Mouse (Mus musculus) limb, embryonic 11.5 days (tissue): ENCODE results near the gene Rhd. TPM values are rescaled to one million over a fixed set of nuclear protein-coding genes. Genes with fewer than 3 reads are reported as not detected.
"Not testable (repeated sequence)": the region's sequence is repeated elsewhere in the genome, so short reads cannot be mapped to it uniquely, and the experiment has no call there.

Source experiments
- ATAC-seq: fragments of 200-750 bp; cut with Nextera tagmentation; 2 replicates; pipeline ENCODE4 v1.8.0; 2017; ENCODE audit warnings: low read depth; ENCODE audit not compliant: insufficient number of reproducible peaks, low FRiP score, low TSS enrichment
- DNase-seq: peaks from one replicate; pipeline ENCODE4 v3.0.0-alpha.2; 2015; ENCODE audit warnings: low spot score
- H3K27ac ChIP-seq: fragments of 300-500 bp; sonication (generic); replicated peaks from 2 replicates; pipeline ENCODE4 v1.5.1; 2014; ENCODE audit warnings: low read depth, mild to moderate bottlenecking, low read length
- H3K27me3 ChIP-seq: fragments of 300-500 bp; sonication (generic); 2 replicates; pipeline ENCODE4 v1.6.1; 2014; ENCODE audit warnings: mild to moderate bottlenecking, low read length, mixed read lengths; ENCODE audit not compliant: control insufficient read depth, insufficient read depth
- H3K36me3 ChIP-seq: fragments of 300-500 bp; sonication (generic); 2 replicates; pipeline ENCODE4 v1.6.1; 2014; ENCODE audit warnings: mild to moderate bottlenecking, low read length, moderate library complexity, mixed read lengths; ENCODE audit not compliant: control insufficient read depth, insufficient read depth
- H3K4me1 ChIP-seq: fragments of 300-500 bp; sonication (generic); 2 replicates; pipeline ENCODE4 v1.6.1; 2014; ENCODE audit warnings: low read length, mixed read lengths; ENCODE audit not compliant: control insufficient read depth, insufficient read depth
- H3K4me2 ChIP-seq: fragments of 300-500 bp; sonication (generic); 2 replicates; pipeline ENCODE4 v1.6.1; 2014; ENCODE audit warnings: low read depth, mild to moderate bottlenecking, moderate library complexity; ENCODE audit not compliant: severe bottlenecking
- H3K4me3 ChIP-seq: fragments of 300-500 bp; sonication (generic); 2 replicates; pipeline ENCODE4 v1.5.1; 2014; ENCODE audit warnings: low read depth, low read length
- H3K9ac ChIP-seq: fragments of 300-500 bp; sonication (generic); 2 replicates; pipeline ENCODE4 v1.6.1; 2014; ENCODE audit warnings: mild to moderate bottlenecking, low read length
- H3K9me3 ChIP-seq: fragments of 300-500 bp; sonication (generic); 2 replicates; pipeline ENCODE4 v1.6.1; 2016; ENCODE audit warnings: low read length; ENCODE audit not compliant: control insufficient read depth
- WGBS: fragments of 180-500 bp; shearing (Covaris S2); extraction: QIAGEN DNeasy Blood & Tissue Kit; methylation state at CpG from one replicate; pipeline ENCODE4 v1.1.7; 2014; 5-methylcytosine and 5-hydroxymethylcytosine counted together
- polyA plus RNA-seq: library from polyadenylated mRNA; unstranded; fragments of >200 nt; fragmentation: Nextera tagmentation; extraction: Ambion mirVana; gene quantifications from 2 replicates; pipeline ENCODE4 v1.2.1, GENCODE M21; 2014

The Rhd gene
- polyA plus RNA-seq, 1 experiment from 2014 or later: 14.8 TPM

DNA sequence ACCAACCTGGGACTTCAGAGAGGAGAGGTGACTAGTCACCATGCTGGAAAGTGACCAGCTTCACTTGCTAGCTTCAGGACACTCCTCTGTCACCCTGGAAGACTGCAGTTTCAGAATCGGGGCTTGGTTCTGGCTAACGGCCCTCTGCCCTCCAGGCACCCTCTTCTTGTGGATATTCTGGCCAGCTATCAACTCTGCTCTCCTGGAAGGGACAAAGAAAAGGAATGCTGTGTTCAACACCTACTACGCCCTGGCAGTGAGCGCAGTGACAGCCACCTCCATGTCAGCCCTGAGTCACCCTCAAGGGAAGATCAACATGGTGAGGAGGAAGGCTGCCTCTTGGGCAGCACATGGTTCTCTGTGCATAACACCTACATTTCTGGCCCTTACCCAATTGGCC lies 20.0 kb downstream of the Rhd start:
- Histone ChIP-seq H3K36me3 (no peaks in the 10 kb centered on the region; the same call in 1 of the 2 replicates), H3K27me3 (no peaks in the 10 kb centered on the region), H3K27ac (no peak overlapping the region), H3K9ac (no peak overlapping the region), H3K4me2 (no peak overlapping the region), H3K4me1 (no peaks in the 10 kb centered on the region), H3K9me3 (no peaks in the 10 kb centered on the region), H3K4me3 (no peak overlapping the region)
- 90% methylated on average over 4 of the region's 4 CpGs for WGBS
- ATAC-seq: no peak
- no peak for DNase-seq

DNA sequence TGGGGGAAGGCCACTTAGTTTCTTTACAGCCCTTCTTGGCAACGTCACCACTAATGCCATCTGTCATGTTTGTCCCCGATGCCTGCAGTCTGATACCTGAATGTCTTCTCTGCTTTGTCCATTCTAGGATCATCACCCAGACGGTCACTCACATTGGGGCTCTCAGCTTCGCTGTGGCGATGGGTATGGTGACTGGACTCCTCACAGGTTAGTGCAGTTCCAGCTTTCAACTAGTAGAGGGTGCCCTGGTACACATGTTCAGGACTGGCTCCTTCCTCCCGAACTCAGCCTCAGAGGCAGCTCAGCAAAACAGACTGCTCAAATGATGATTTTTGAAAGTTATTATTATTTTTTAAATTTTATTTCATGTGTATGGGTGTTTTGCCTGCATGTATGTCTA lies 27.8 kb downstream of the Rhd start:
- Histone ChIP-seq H3K4me1 (no peaks in the 10 kb centered on the region), H3K4me3 (no peak overlapping the region), H3K9ac (no peak overlapping the region), H3K9me3 (no peaks in the 10 kb centered on the region), H3K4me2 (no peak overlapping the region), H3K27me3 (no peaks in the 10 kb centered on the region), H3K27ac (no peak overlapping the region), H3K36me3 (peaks cover 7% of the 10 kb centered on the region)
- ATAC-seq (no peak), DNase-seq (no peak)
- 81% methylated on average over 6 of the region's 6 CpGs for WGBS

DNA sequence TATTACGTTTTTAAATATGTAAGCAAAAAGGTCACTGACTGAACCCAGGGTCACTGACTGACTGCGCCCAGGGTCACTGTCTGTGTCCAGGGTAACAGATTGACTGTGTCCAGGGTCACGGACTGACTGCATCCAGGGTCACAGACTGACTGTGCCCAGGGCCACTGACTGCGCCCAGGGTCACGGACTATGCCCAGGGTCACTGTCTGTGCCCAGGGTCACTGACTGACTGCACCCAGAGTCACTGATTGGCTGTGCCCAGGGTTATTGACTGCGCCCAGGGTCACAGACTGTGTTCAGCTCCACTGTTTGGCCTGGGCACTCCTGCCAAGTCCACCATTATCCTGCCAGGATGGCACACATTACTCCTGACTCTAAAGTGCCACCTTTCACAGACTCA lies 32.9 kb downstream of the Rhd start:
- 93% methylated on average over 6 of the region's 6 CpGs for WGBS
- no peak overlapping the region for H3K4me3 ChIP-seq
- H3K4me2 ChIP-seq: no peak overlapping the region
- H3K9me3 ChIP-seq: no peaks in the 10 kb centered on the region
- H3K27me3 ChIP-seq: no peaks in the 10 kb centered on the region
- H3K9ac ChIP-seq: no peak overlapping the region
- ATAC-seq (no peak), DNase-seq (no peak)
- peaks cover 28% of the 10 kb centered on the region for H3K36me3 ChIP-seq
- no peak overlapping the region for H3K27ac ChIP-seq
- H3K4me1 ChIP-seq: no peaks in the 10 kb centered on the region

DNA sequence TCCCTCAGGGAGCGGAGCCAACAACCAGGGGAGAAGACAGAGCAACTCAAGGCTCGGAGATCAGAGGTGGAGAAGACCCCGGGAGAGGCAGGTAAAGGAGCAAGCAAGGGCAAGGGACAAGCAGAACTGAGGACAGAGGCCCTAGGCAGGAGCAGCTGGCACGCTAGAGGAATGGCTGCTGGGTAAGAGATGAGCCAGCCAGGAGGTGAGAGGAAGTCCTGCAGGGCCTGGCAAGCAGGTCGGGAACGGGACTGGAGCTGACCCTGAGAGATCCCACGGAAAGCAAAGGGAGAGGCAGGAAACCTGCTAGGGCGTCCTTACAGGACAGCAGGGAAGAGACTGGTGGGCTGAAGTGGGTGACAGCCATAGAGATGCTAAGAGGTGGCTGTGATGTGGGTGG lies 36.8 kb downstream of the Rhd start:
- Histone ChIP-seq H3K4me2 (no peak overlapping the region), H3K9me3 (no peaks in the 10 kb centered on the region), H3K27ac (no peak overlapping the region), H3K4me3 (no peak overlapping the region), H3K27me3 (no peaks in the 10 kb centered on the region), H3K4me1 (no peaks in the 10 kb centered on the region), H3K36me3 (peaks cover 50% of the 10 kb centered on the region), H3K9ac (no peak overlapping the region)
- WGBS: 88% methylated on average over 8 of the region's 8 CpGs
- DNase-seq (no peak), ATAC-seq (no peak)

DNA sequence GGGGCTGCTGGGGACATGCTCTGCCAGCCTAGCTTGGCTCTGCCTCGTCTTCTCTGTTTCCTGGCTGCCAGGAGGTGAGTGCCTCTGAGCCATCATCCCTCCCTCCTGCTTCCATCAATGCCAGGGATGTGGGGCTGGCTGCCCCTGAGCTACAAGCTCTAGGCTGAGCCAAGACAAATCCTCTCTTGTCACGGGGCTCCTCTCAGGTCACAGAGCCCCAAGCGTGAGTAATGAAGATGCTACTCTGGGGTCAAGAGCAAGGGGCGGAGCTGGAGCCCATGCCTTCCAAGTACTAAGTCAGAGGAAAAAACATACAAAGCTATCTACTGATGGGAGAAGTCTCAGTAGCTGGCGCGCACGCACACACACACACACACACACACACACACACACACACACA lies 38.7 kb downstream of the Rhd start:
- no peak for ATAC-seq
- no peak overlapping the region for H3K4me2 ChIP-seq
- H3K9ac ChIP-seq: no peak overlapping the region
- no peaks in the 10 kb centered on the region for H3K9me3 ChIP-seq
- DNase-seq: no peak
- H3K36me3 ChIP-seq: peaks cover 44% of the 10 kb centered on the region
- no peak overlapping the region for H3K27ac ChIP-seq
- 91% methylated on average over 7 of the region's 7 CpGs for WGBS
- H3K4me3 ChIP-seq: no peak overlapping the region
- H3K4me1 ChIP-seq: no peaks in the 10 kb centered on the region
- no peaks in the 10 kb centered on the region for H3K27me3 ChIP-seq

DNA sequence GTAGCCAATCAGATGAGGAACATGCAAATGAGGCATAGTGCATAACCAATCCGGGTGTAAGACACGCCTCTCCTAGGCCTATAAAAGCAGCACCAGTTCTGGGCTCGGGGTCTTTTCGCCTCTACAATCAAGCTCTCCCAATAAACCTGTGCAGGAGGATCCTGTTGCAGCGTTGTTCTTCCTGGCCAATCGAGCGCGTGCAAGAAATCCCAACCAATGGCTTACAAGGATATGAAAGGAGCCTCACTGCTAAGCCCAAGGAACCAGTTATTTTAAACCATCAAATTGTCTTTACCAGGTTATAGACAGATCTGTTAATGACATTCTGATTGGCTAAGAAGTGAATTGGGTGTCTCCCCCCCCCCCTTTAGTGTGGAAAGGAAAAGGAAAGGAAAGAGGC lies 47.1 kb downstream of the Rhd start:
- DNase-seq, H3K4me2 ChIP-seq, H3K9me3 ChIP-seq, H3K4me1 ChIP-seq, H3K27ac ChIP-seq, H3K9ac ChIP-seq, ATAC-seq, H3K27me3 ChIP-seq, H3K4me3 ChIP-seq: not testable (repeated sequence)
- 94% methylated on average over 6 of the region's 8 CpGs for WGBS
- H3K36me3 ChIP-seq: peaks cover 14% of the 10 kb centered on the region; the same call in 1 of the 2 replicates

DNA sequence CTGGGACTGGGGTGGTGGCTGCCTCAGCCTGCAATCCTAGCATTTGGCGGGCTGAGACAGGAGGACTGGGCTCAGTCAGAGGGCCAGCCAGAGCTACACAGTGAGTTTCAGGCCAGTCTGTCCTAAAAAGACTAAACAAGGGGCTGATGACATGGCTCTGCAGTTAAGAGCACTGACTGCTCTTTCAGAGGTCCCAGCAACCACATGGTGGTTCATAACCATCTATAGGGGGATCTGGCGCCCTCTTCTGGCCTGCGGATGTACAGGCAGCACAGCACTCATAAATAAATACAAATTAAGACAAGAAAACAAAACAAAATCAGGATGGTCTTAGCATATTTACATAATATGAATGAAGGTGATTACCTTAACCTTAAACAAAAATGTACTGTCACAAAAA lies 49.1 kb downstream of the Rhd start:
- Histone ChIP-seq H3K9ac (no peak overlapping the region), H3K36me3 (peaks cover 10% of the 10 kb centered on the region; the same call in 1 of the 2 replicates), H3K9me3 (no peaks in the 10 kb centered on the region), H3K27me3 (no peaks in the 10 kb centered on the region), H3K4me3 (0 out of 2 replicates have a peak overlapping the region, but pooled peaks have one; percentile 12), H3K4me2 (peak overlapping the region; percentile 77; the same call in 1 of the 2 replicates), H3K27ac (no peak overlapping the region), H3K4me1 (0 out of 2 replicates have a peak, but pooled peaks cover 2% of the 10 kb centered on the region)
- ATAC-seq (no peak), DNase-seq (peak; percentile 87)
- WGBS: 32% methylated on average over 3 of the region's 3 CpGs

DNA sequence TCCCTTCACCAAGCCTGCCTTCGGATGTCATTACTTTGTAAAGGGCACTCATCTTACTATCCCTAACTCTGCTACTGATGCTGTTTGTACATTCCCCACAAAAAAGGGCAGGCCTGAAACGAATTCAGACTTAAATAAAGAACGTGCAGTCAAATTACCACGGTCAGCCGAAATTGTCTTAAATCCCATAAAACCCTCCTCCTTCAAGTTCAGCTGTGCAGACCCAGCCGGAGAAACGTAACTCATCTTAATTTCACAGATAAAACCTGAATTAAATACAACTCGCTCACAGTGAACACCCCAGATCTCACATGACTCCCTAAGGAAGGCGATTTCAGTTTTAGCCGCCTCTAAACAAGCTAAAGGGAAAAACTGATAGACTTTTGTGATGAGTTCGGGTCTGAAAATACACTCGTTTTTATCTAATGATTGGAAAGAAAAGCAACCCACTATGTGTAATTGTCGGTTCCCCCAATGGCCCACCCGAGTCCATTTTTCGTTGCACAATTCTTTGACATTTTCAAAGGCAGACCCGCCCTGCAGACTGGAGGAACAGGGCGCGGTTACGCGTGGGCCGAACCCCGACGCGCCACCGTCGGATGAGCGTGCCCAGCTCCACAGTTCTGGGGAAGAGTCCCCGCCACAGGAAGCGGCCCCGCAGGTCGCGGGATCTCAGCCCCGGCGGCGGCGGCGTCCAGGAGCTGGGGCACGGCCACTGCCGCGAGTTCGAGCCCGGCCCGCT lies 50.0 kb downstream of the Rhd start:
- Histone ChIP-seq H3K27ac (peak overlapping the region; percentile 76), H3K4me2 (peak overlapping the region; percentile 77), H3K4me1 (0 out of 2 replicates have a peak, but pooled peaks cover 2% of the 10 kb centered on the region), H3K4me3 (peak overlapping the region; percentile 92), H3K36me3 (peaks cover 5% of the 10 kb centered on the region; the same call in 1 of the 2 replicates), H3K27me3 (no peaks in the 10 kb centered on the region), H3K9me3 (no peaks in the 10 kb centered on the region), H3K9ac (peak overlapping the region; percentile 86)
- DNase-seq: no peak
- 1% methylated on average over 43 of the region's 43 CpGs for WGBS
- peak; percentile 23; the same call in 1 of the 2 replicates for ATAC-seq
